Mouse (Mus musculus) ES-E14 (cell line): ENCODE data around the gene Ntan1. TPM values are rescaled to one million over a fixed set of nuclear protein-coding genes. Genes with fewer than 3 reads are reported as not detected.
"Not testable (repeated sequence)": the region's sequence is repeated elsewhere in the genome, so short reads cannot be mapped to it uniquely, and the experiment has no call there.

Experiments
- DNase-seq: peaks from one replicate; pipeline ENCODE4 v3.0.0-alpha.2; 2013; ENCODE audit warnings: low read depth, low spot score
- H3K27ac ChIP-seq: 2 replicates; pipeline ENCODE4 v1.5.1; 2012; ENCODE audit warnings: low read depth, mild to moderate bottlenecking, low read length, moderate library complexity, mixed read lengths; ENCODE audit not compliant: poor library complexity, insufficient read depth, severe bottlenecking
- H3K36me3 ChIP-seq: 2 replicates; pipeline ENCODE4 v1.6.1; 2012; ENCODE audit warnings: mild to moderate bottlenecking, low read length, moderate library complexity, mixed read lengths; ENCODE audit not compliant: control insufficient read depth, poor library complexity, insufficient read depth, severe bottlenecking
- H3K4me1 ChIP-seq, 2 experiments: fragments of 150-350 bp in 1 of 2; sonication (generic) in 1 of 2; 2 replicates each; pipeline ENCODE4 v1.6.1; 2012; ENCODE audit warnings: low read length in 2 of 2, mild to moderate bottlenecking in 1 of 2, mixed read lengths in 1 of 2; ENCODE audit not compliant: control insufficient read depth in 2 of 2, insufficient read depth in 2 of 2, poor library complexity in 1 of 2
- H3K4me3 ChIP-seq, 2 experiments: fragments of 150-350 bp in 1 of 2; sonication (generic) in 1 of 2; 2 replicates each; pipeline ENCODE4 v1.5.1; 2012; ENCODE audit warnings: low read length in 2 of 2, low read depth in 1 of 2, mild to moderate bottlenecking in 1 of 2, mixed read lengths in 1 of 2; ENCODE audit not compliant: insufficient read depth in 1 of 2, poor library complexity in 1 of 2, severe bottlenecking in 1 of 2
- H3K9ac ChIP-seq: 2 replicates; pipeline ENCODE4 v1.6.1; 2012; ENCODE audit warnings: low read depth, mild to moderate bottlenecking, low read length, mixed read lengths; ENCODE audit not compliant: poor library complexity, insufficient read depth, severe bottlenecking
- H3K9me3 ChIP-seq: fragments of 150-350 bp; sonication (generic); 2 replicates; pipeline ENCODE4 v1.6.1; 2012; ENCODE audit warnings: low read depth, mild to moderate bottlenecking, low read length; ENCODE audit not compliant: control insufficient read depth, insufficient read depth
- CHD2 ChIP-seq: IDR thresholded peaks from 2 replicates; pipeline ENCODE4 v1.6.1; 2014; ENCODE audit warnings: mild to moderate bottlenecking, low read depth, low read length, inconsistent platforms
- HCFC1 ChIP-seq: IDR thresholded peaks from 2 replicates; pipeline ENCODE4 v1.6.1; 2012; ENCODE audit warnings: low read length, inconsistent platforms, borderline replicate concordance; ENCODE audit not compliant: insufficient read depth
- MAFK ChIP-seq: IDR thresholded peaks from 2 replicates; pipeline ENCODE4 v1.6.1; 2014; ENCODE audit warnings: mild to moderate bottlenecking, low read depth, low read length, inconsistent platforms; ENCODE audit not compliant: insufficient read depth
- ZC3H11A ChIP-seq: IDR thresholded peaks from 2 replicates; pipeline ENCODE4 v1.6.1; 2012; ENCODE audit warnings: low read depth, mild to moderate bottlenecking, inconsistent platforms, low read length, borderline replicate concordance
- ZNF384 ChIP-seq: IDR thresholded peaks from 2 replicates; pipeline ENCODE4 v1.6.1; 2012; ENCODE audit warnings: low read depth, low read length, inconsistent platforms
- in situ Hi-C, 2 experiments: fragments of 600-800 bp; cut with MboI; formaldehyde crosslinking; loops; one replicate each; pipeline ENCODE4 v1.15.1; 2025; ENCODE audit warnings: low sequenced_read_pairs in 2 of 2, inconsistent platforms in 1 of 2; ENCODE audit not compliant: unreplicated experiment in 2 of 2
- total RNA-seq: library from RNA; depleted of rRNA; stranded (reverse); fragments of 300-350 nt; gene quantifications from 2 replicates; pipeline ENCODE4 v1.2.3, GENCODE M21; 2012

Gene Ntan1
- total RNA-seq, 1 experiment = 54.2 TPM

DNA sequence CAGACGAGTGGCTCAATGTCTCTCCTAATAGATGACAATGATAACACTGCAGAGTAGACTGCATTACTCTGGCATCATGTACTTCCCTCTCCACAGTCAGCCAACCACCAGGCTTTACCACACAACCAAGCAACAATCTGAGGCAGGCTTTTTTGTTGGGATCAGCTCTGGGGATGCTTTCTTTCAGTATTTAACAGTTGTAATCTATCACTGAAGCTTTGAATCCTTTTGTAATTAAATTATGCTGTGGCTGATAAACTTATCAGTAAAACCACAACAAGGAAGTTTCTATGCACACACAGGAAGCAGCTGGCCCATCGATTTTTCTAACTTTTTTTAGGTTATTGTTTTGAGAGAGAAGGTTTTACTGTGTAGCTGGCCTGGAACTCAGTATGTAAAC, 29.7 kb downstream of the Ntan1 start:
- Histone ChIP-seq H3K4me3 (no peak overlapping the region), H3K36me3 (peaks cover 5% of the 10 kb centered on the region), H3K4me1 (no peaks in the 10 kb centered on the region), H3K9ac (no peak overlapping the region), H3K9me3 (no peaks in the 10 kb centered on the region), H3K27ac (no peak overlapping the region)
- no peak for DNase-seq
- no peak for TF ChIP-seq CHD2
- no peak for TF ChIP-seq MAFK
- no peak for TF ChIP-seq ZC3H11A
- TF ChIP-seq ZNF384 = no peak
- TF ChIP-seq HCFC1 = no peak
- in situ Hi-C loops = no loop called here

DNA sequence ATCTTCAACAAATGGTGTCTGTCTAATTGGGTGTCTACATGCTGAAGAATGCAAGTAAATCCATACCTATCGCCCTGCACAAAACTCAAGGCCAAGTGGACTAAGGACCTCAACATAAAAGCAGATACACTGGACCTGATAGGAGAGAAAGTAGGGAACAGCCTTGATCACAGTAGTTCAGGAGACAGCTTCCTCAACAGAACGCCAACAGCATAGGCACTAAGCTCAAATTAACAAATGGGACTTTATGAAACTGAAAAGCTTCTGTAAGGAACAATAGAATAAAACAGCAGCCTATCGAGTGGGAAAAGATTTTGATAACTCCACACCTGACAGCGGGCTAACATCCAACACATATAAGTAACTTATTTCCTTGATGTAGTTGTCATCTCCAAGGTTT, 32.8 kb downstream of the Ntan1 start:
- Histone ChIP-seq H3K36me3 (no peaks in the 10 kb centered on the region; the same call in 1 of the 2 replicates), H3K27ac (no peak overlapping the region), H3K9me3 (no peaks in the 10 kb centered on the region), H3K4me3 (no peak overlapping the region), H3K4me1 (0 out of 4 replicates have a peak, but pooled peaks cover 0 to 2% of the 10 kb centered on the region in 2 experiments), H3K9ac (no peak overlapping the region)
- no peak for TF ChIP-seq HCFC1
- TF ChIP-seq ZNF384 = no peak
- DNase-seq = no peak
- in situ Hi-C loops = no loop called here

GRCm38 (mm10) chr16:13853886-13854285, 35.2 kb downstream of the Ntan1 start:
- in situ Hi-C loops = no loop called here
- H3K27ac ChIP-seq = no peak overlapping the region
- H3K9me3 ChIP-seq = no peaks in the 10 kb centered on the region
- no peak for DNase-seq
- TF ChIP-seq ZC3H11A = no peak
- no peak for TF ChIP-seq HCFC1
- no peak for TF ChIP-seq MAFK
- TF ChIP-seq ZNF384 = no peak
- TF ChIP-seq CHD2 = no peak
- no peaks in the 10 kb centered on the region; the same call in 1 of the 2 replicates for H3K36me3 ChIP-seq
- 0 out of 4 replicates have a peak, but pooled peaks cover 0 to 2% of the 10 kb centered on the region in 2 experiments for H3K4me1 ChIP-seq
- H3K9ac ChIP-seq = no peak overlapping the region
- no peak overlapping the region for H3K4me3 ChIP-seq

DNA sequence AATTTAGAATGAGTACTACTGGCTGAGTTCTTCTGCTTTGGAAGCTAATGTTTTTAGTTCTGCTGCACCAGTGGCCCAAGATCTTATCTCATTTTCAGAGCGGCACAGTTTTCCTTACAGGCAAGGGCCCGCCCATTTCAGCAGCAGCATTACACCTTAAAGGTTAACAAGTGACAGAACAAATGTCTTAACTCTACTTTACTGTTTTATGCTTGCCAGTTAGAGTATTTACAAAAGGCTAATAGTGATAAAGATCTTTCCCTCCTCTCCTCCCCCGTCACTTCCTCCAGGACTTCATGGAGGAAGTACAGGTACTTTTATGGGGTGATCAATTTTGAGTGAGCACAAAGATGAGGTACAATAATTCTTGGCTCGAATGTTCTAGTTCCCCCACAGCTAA, 47.4 kb downstream of the Ntan1 start:
- no peaks in the 10 kb centered on the region; the same call in 1 of the 2 replicates for H3K36me3 ChIP-seq
- TF ChIP-seq ZC3H11A = no peak
- no peak for TF ChIP-seq ZNF384
- TF ChIP-seq MAFK = no peak
- no peak for TF ChIP-seq HCFC1
- no peak for TF ChIP-seq CHD2
- no peak overlapping the region for H3K4me3 ChIP-seq
- in situ Hi-C loops = no loop called here
- H3K9ac ChIP-seq = no peak overlapping the region
- H3K9me3 ChIP-seq = no peaks in the 10 kb centered on the region
- no peaks in the 10 kb centered on the region for H3K4me1 ChIP-seq
- DNase-seq = no peak
- H3K27ac ChIP-seq = no peak overlapping the region

- TF ChIP-seq MAFK = no peak
- no peak overlapping the region for H3K4me3 ChIP-seq
- H3K9ac ChIP-seq = no peak overlapping the region
- in situ Hi-C loops = no loop called here
- no peaks in the 10 kb centered on the region; the same call in 1 of the 2 replicates for H3K36me3 ChIP-seq
- no peaks in the 10 kb centered on the region for H3K4me1 ChIP-seq
- no peak overlapping the region for H3K27ac ChIP-seq
- no peak for DNase-seq
- no peaks in the 10 kb centered on the region for H3K9me3 ChIP-seq
Observed at GRCm38 (mm10) chr16:13866616-13867015, 48.0 kb downstream of the Ntan1 start.

DNA sequence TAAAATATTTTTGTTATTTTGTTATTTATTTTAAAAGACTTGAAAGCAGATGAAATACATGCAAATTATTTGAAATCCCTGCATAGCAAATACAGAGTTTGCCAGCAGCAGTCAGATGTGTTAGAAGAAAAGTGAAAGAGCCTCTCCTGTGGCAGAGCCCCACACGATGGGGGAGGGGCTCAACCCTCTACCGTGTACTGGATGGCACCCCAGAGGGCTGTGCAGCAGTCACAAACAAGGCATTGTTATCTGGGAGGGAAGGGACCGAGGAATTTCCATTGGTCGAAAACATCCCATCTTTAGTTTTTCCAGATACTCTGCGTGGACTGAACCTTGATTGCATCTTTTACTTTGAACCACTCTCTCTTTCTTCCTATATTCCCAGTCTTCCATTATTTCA, 48.8 kb downstream of the Ntan1 start:
- H3K4me1 ChIP-seq, in situ Hi-C loops, H3K27ac ChIP-seq, H3K9me3 ChIP-seq, H3K9ac ChIP-seq, H3K36me3 ChIP-seq: not testable (repeated sequence)
- peak; percentile 1 for DNase-seq
- peak overlapping the region in 1 of 2 experiments; percentile 63; a peak in 2 of 4 replicates for H3K4me3 ChIP-seq
